Comparison of ENCODE assay signal across 9 mouse cellular contexts in the genomic region with DNA sequence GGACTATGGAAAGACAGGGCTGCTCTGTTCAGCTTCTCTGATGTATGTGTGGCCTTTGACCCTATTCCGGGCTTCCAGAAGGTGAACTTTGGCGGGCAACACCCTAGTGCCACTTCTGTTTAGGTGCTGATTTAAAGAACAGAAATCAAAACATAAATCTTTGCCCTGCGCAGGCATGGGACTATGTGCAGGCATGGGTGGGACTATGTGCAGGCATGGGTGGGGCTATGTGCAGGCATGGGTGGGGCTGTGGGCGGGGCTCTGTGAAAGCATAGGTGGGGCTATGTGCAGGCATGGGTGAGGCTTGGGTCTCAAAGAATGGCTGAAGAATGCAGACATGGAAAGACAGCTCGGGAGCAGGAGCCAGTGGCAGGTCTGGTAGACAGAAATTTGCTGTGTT. TPM values are rescaled to one million over a fixed set of nuclear protein-coding genes. Genes with fewer than 3 reads are reported as not detected.
DNase-seq lines count a peak whose midpoint lies in the region; ATAC-seq and TF ChIP-seq lines count a peak whose summit lies in the region.
"Had no signal": no experiment of that assay in that cellular context is flagged by ENCODE, and none has a peak within 500 bp of the region (broad histone marks: within the 10 kb centered on the region; RNA-seq: fewer than 3 reads in every experiment).

No protein-coding gene starts in this region.

- peak; percentile 59 for DNase-seq in gastrocnemius, adult 2 months
- no peak for DNase-seq in gastrocnemius, postnatal 10 days
- no peak for DNase-seq in lung, postnatal 25 days (ENCODE audit: low spot score)
- peak; percentile 67 for DNase-seq in intestine, embryonic 14.5 days (ENCODE audit: low spot score)
- no peak for DNase-seq in retina, postnatal 1 day
- no peak for DNase-seq in adrenal gland, adult 18-20 months (ENCODE audit: low spot score in 2 of 2)

- 0 out of 2 replicates have a peak, but pooled peaks cover 6% of the 10 kb centered on the region for H3K4me1 ChIP-seq in lung, embryonic 15.5 days
- H3K4me1 ChIP-seq in intestine, embryonic 14.5 days (replicated peaks; ENCODE audit: control insufficient read depth, insufficient read depth, low read length), result no peaks in the 10 kb centered on the region; the same call in 1 of the 2 replicates
- H3K4me1 ChIP-seq: neural tube, embryonic 12.5 days had no signal

- H3K27ac ChIP-seq in gastrocnemius, adult 2 months, result peak overlapping the region; percentile 87
- H3K27ac ChIP-seq in lung, embryonic 15.5 days, result no peak overlapping the region
- H3K27ac ChIP-seq in intestine, embryonic 14.5 days (ENCODE audit: low read depth), result no peak overlapping the region
- H3K27ac ChIP-seq: neural tube, embryonic 12.5 days had no signal

- no peak overlapping the region for H3K4me2 ChIP-seq in lung, embryonic 15.5 days
- no peak overlapping the region for H3K4me2 ChIP-seq in intestine, embryonic 14.5 days (ENCODE audit: low read length)
- H3K4me2 ChIP-seq: neural tube, embryonic 12.5 days had no signal

- no peaks in the 10 kb centered on the region for H3K9me3 ChIP-seq in lung, embryonic 15.5 days
- no peaks in the 10 kb centered on the region for H3K9me3 ChIP-seq in intestine, embryonic 14.5 days (ENCODE audit: control insufficient read depth, low read length)
- H3K9me3 ChIP-seq: neural tube, embryonic 12.5 days had no signal

- H3K27me3 ChIP-seq in lung, embryonic 15.5 days, result no peaks in the 10 kb centered on the region
- H3K27me3 ChIP-seq in intestine, embryonic 14.5 days (replicated peaks; ENCODE audit: control insufficient read depth, insufficient read depth, low read length), result no peaks in the 10 kb centered on the region
- H3K27me3 ChIP-seq: neural tube, embryonic 12.5 days had no signal

- TF ChIP-seq CTCF in gastrocnemius, adult 2 months (IDR thresholded peaks at IDR 0.05), result no peak

- ATAC-seq in lung, embryonic 15.5 days (ENCODE audit: borderline replicate concordance, extremely low read depth, low FRiP score, low TSS enrichment), result peak; percentile 51; the same call in 1 of the 2 replicates
- ATAC-seq in intestine, embryonic 14.5 days (replicated peaks; ENCODE audit: low FRiP score, low TSS enrichment, low read depth), result peak; percentile 82
- ATAC-seq in megakaryocyte-erythroid progenitor cell, adult 5-6 weeks (replicated peaks; ENCODE audit: low FRiP score, low TSS enrichment, poor library complexity, severe bottlenecking), result peak; percentile 95

- no peaks in the 10 kb centered on the region for H3K36me3 ChIP-seq in lung, embryonic 15.5 days
- H3K36me3 ChIP-seq in intestine, embryonic 14.5 days (ENCODE audit: control insufficient read depth, insufficient read depth, low read length), result peaks cover 8% of the 10 kb centered on the region; the same call in 1 of the 2 replicates

- H3K9ac ChIP-seq in lung, embryonic 15.5 days, result no peak overlapping the region
- H3K9ac ChIP-seq in intestine, embryonic 14.5 days (ENCODE audit: low read length), result no peak overlapping the region
- H3K9ac ChIP-seq: neural tube, embryonic 12.5 days had no signal

- 54% methylated on average over 5 of the region's 5 CpGs for WGBS in lung, embryonic 15.5 days
- WGBS in intestine, embryonic 14.5 days, result 24% methylated on average over 5 of the region's 5 CpGs

- peak overlapping the region; percentile 51 for H3K4me3 ChIP-seq in gastrocnemius, adult 2 months
- no peak overlapping the region for H3K4me3 ChIP-seq in lung, embryonic 15.5 days
- no peak overlapping the region for H3K4me3 ChIP-seq in intestine, embryonic 14.5 days (ENCODE audit: low read depth, low read length)
- H3K4me3 ChIP-seq: neural tube, embryonic 12.5 days had no signal

- intact Hi-C loops in gastrocnemius, adult 2 months (cut with DNase I), result no loop called here

RNA-seq across cellular contexts. Expression of a gene that starts 13.1 kb away (rescaled TPM):
- total RNA-seq in gastrocnemius, adult 2 months (2021), result 100 to 1,000 TPM in 1 of 2 experiments, 10 to 100 TPM in 1; 94.2 to 115 TPM
- total RNA-seq in gastrocnemius, postnatal 10 days (2021), result 10 to 100 TPM; 77.2 to 80.5 TPM
- polyA plus RNA-seq in lung, embryonic 15.5 days (2015; fragmentation: Nextera tagmentation; extraction: Ambion mirVana), result 14.3 and 15.0 TPM in 2 replicates
- polyA plus RNA-seq in intestine, embryonic 14.5 days (2014; fragmentation: Nextera tagmentation; extraction: Ambion mirVana), result 23.7 and 24.6 TPM in 2 replicates
- total RNA-seq in megakaryocyte-erythroid progenitor cell, adult 5-6 weeks (2014; fragmentation: Nextera tagmentation), result 48.6 and 59.4 TPM in 2 replicates
- 22.7 and 29.6 TPM in 2 replicates for total RNA-seq in megakaryocyte-erythroid progenitor cell, adult 5-6 weeks (2017)
- total RNA-seq in adrenal gland, adult 18-20 months (2021), result 10 to 100 TPM; 84.9 to 85.0 TPM

Comparison
In these comparisons a context has a peak if more than half of its experiments do, and no peak if none do; other contexts are left out.
1. DNase-seq: peak in gastrocnemius, adult 2 months (single experiment) and intestine, embryonic 14.5 days (single experiment); none in gastrocnemius, postnatal 10 days (single experiment), lung, postnatal 25 days (single experiment), retina, postnatal 1 day (single experiment) and adrenal gland, adult 18-20 months (0 of 2).
2. Peak in every context shown above with its lines, with median percentiles within 50 percentile points of each other: ATAC-seq.